Mouse (Mus musculus) CD4-positive, CD25-positive, alpha-beta regulatory T cell, adult 2 months (primary cell): ENCODE results near the gene Synm.

ENCODE experiments used
- DNase-seq: peaks from one replicate; pipeline ENCODE4 v3.0.0-alpha.2; 2012; ENCODE audit warnings: low read depth, low spot score

Synm gene

GRCm38 (mm10) chr7:67749441-67750239 is 9.9 kb downstream of the Synm start:
- no peak for DNase-seq

- DNase-seq: peak; percentile 24
These were observed 11.7 kb downstream of the Synm start for GRCm38 (mm10) chr7:67747731-67748305.

DNA sequence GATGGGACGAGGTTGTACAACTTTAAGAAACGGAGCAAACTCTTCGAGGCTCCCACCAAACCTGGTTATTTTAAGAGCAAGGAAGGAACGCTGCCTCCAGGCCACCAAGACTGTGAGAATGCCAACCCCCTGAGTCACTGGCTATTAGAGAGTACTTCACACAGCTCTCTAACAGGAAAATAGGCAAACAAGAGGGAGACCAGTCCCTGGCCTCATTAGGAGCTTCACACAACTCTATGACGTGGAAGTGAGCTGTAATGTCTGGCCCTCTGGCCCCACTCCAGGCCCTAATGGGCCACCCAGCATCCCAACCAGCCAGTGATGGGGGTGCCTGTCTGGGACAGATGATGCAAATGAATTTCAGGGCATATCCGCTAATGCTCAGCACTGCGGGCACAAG is 17.8 kb downstream of the Synm start:
- no peak for DNase-seq

GRCm38 (mm10) chr7:67740796-67741195 is 18.7 kb downstream of the Synm start:
- no peak for DNase-seq

GRCm38 (mm10) chr7:67740382-67740781 is 19.2 kb downstream of the Synm start:
- no peak for DNase-seq

DNA sequence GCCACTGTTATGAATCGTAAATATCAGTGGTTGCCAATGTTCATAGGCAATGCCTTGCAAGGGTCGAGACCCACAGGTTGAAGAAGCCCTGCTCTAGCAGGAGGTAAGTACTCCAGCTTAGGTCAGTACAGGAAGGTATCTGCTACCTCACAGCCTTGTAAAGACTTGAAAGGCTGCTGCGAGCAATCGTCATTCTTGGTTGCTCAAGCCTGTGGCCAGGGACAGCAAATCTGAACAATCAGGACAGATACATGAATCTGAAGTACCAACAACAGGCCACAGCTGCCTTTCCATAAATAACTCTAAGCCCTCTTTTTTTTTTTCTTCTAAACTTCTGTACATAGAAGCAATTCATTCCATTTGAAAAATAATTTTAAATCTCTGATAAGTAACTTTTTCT is 27.3 kb downstream of the Synm start:
- no peak for DNase-seq

DNA sequence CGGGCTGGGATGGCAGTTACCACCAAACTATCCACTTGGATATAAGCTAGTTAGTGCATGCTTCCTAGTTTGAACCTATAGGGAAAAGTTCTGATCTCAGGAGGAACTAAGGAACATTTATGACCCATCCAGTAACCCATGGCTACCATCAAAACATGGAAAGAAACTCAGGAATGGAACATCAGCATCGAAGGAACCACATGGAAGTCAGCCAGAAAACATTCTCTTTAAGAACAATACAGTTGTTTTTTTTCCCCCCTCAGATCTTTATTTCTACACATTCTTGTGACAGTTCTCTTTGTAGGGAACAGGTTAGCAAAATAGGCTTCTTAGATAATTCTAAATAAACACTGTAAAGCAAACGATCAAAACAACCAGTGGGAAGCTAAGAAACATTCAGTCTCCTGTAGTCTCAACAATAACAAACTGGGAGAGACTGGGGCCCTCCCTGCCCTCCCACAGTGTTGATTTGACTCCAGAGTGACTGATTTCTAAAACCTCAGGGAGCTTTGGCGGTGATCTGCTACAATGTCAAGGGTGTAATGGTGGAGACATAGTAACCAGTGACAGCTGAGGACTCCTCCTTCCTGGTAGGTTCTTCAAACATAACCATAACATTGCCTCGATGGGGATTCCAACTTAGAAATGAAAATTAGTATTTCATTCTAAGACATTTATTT is 29.0 kb downstream of the Synm start:
- no peak for DNase-seq

DNA sequence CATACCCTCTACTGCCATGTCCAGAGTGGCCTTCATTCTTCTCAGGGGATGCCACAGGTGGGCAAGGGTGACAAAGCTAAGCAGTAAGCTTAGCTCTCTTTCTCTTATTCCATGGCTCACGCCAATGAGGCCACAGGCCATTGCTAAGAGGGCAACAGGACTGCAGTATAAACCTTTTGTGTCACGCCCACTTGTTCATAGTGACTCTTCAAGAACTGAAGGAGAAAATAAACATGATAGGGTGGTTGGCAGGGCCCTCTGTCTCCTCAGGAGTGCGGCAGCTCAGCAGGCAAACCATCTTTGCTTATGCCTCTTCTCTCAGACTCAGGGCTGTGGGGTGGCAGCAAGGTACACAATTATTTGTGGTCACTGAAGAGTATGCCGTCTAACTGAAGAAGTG is 30.7 kb downstream of the Synm start:
- DNase-seq: no peak

- DNase-seq: no peak
These were observed 31.3 kb downstream of the Synm start for GRCm38 (mm10) chr7:67728203-67728602.

GRCm38 (mm10) chr7:67725016-67725415 is 34.5 kb downstream of the Synm start:
- DNase-seq: no peak

- DNase-seq: no peak
These were observed 35.0 kb downstream of the Synm start for GRCm38 (mm10) chr7:67724536-67724935.

GRCm38 (mm10) chr7:67722163-67722562 is 37.4 kb downstream of the Synm start:
- no peak for DNase-seq

GRCm38 (mm10) chr7:67718804-67719203 is 40.7 kb downstream of the Synm start:
- DNase-seq: no peak

DNA sequence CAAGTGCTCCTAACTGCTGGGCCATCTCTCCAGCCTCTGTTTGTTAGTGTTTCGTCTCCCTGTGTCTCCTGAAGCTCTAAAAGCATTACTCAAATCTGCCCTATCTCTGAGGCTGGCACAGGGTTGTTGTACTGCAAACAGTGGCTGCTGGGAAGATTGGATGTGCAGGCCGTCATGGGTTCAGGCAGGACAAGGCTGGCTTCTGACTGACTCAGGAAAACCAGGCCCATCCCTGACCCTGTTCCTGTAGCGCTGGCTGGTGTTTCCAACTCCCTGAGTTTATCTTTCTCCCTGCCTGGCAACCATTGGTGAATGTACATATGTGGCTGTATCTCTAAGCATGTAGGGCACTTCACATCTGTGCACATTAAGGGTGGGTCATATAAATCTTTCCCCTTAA is 42.0 kb downstream of the Synm start:
- DNase-seq: no peak

- DNase-seq: no peak
These were observed 42.6 kb downstream of the Synm start for GRCm38 (mm10) chr7:67716925-67717324.

DNA sequence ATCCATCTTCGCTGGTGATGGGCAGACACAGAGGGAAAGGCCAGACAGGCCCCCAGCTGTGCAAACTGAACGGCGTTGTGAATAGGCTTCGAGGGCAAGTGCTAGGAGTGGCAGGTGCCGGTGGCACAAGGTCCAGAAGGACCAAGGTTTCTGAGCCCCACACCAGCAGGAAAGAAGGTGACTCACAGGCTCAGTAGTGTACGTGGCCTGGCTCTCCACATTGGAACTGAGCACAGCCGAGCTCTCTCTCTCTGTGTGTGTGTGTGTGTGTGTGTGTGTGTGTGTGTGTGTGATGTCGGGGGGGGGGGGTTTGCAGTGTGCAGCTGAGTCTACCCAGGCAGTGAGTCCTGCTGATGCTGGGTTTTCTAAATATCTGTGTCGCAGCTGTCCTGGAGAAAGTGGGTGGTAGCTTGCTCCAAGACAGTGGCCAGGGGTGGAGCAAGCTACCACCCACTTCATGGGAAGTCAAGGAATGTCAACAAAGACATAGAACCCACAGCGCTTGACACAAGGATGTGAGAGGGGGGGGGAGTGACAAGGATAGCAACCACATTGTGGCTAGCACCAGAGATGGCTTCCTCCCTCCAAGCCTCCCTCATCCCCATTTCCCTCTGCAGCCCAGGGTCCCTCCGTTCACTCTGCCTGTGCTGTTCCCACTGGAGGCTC is 43.2 kb downstream of the Synm start:
- no peak for DNase-seq

- no peak for DNase-seq
These were observed 44.4 kb downstream of the Synm start for GRCm38 (mm10) chr7:67715176-67715575.

DNA sequence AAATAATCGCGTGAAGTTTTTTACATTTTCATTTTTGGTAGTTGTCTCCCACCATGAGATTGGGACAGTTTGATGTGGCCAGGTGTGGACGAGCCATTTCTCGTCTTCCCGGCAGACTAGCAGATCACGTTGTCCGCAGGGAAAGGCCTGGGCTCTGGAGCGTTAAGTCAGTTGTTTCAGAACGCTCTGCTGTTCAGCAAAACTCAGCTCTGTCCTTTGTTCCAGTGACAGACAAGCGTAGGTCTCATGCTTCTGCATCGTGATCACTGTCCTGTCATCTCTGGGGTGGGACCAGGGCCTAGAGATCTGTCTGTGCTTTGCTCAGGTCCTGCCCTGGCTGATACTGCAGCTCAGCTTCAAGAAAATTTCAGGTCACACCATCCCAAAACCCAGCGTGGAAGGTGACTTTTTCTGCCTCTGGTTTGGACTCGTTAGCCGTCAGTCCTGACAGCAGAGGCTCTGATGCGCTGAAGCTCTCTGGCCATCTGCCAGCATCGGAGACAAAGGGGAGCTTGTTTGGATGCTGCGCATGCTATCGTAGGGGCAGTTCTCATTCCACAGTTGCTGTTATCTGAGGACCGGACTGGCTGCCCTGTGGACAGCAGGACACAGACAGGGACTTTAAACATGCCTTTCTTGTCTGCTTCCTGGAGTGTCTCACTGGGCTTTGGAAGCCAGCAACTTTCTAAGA is 45.6 kb downstream of the Synm start:
- DNase-seq: no peak

GRCm38 (mm10) chr7:67710216-67710615 is 49.3 kb downstream of the Synm start:
- DNase-seq: no peak

DNA sequence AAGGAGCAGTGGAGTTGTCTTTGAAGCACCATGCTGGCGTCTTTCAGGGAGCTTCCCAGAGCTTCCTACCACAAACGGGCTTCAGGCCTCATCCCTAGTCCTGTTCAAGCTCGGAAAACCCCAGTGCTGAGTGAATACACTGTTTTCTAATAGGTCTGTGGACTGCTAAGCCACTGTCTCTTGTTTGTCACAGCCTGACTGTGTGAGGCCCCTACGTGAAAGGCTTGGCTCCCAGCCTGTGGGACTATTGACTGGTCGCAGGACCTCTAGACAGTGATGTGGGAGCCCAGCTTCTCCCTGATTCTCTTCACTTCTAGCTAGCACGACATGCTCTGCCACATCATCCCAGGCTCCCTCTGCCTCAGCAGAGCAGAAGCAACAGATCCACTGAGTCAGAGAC is 51.4 kb downstream of the Synm start:
- no peak for DNase-seq

GRCm38 (mm10) chr7:67701252-67701914 is 58.2 kb downstream of the Synm start:
- DNase-seq: no peak
